Mouse (Mus musculus) urinary bladder, adult 18-20 months (tissue): Measurements from ENCODE around the gene Btbd17.

Source experiments
- DNase-seq, 2 experiments: peaks; one replicate each; pipeline ENCODE4 v3.0.0; 2022; ENCODE audit warnings: low spot score in 2 of 2, mixed read lengths in 2 of 2

Gene Btbd17

GRCm38 (mm10) chr11:114795848-114796322 is at the start of gene Btbd17:
Gene Btbd17, minus strand, starts transcription at chr11:114795945.
- no peak for DNase-seq

GRCm38 (mm10) chr11:114844464-114845220 is 48.9 kb upstream of the Btbd17 start:
- no peak for DNase-seq

GRCm38 (mm10) chr11:114843818-114844463 is 48.2 kb upstream of the Btbd17 start:
- DNase-seq = no peak

GRCm38 (mm10) chr11:114833166-114833565 is 37.4 kb upstream of the Btbd17 start:
- DNase-seq = no peak

- no peak for DNase-seq
Measured at GRCm38 (mm10) chr11:114830433-114830773, 34.7 kb upstream of the Btbd17 start.

GRCm38 (mm10) chr11:114829499-114830432 is 34.0 kb upstream of the Btbd17 start:
- peak; percentile 50 to 52 for DNase-seq

GRCm38 (mm10) chr11:114826686-114827085 is 30.9 kb upstream of the Btbd17 start:
- no peak for DNase-seq

GRCm38 (mm10) chr11:114823199-114823725 is 27.5 kb upstream of the Btbd17 start:
- DNase-seq = no peak

GRCm38 (mm10) chr11:114822727-114823126 is 27.0 kb upstream of the Btbd17 start:
- no peak for DNase-seq

- no peak for DNase-seq
Measured at GRCm38 (mm10) chr11:114821325-114821724, 25.6 kb upstream of the Btbd17 start.

- no peak for DNase-seq
Measured at GRCm38 (mm10) chr11:114820444-114820843, 24.7 kb upstream of the Btbd17 start.

GRCm38 (mm10) chr11:114819110-114819509 is 23.4 kb upstream of the Btbd17 start:
- DNase-seq = no peak

- no peak for DNase-seq
Measured at GRCm38 (mm10) chr11:114818185-114818584, 22.4 kb upstream of the Btbd17 start.

- no peak for DNase-seq
Measured at GRCm38 (mm10) chr11:114816934-114817333, 21.2 kb upstream of the Btbd17 start.

- DNase-seq = no peak
Measured at GRCm38 (mm10) chr11:114814873-114815592, 19.3 kb upstream of the Btbd17 start.

- peak; percentile 82 to 89 for DNase-seq
Measured at GRCm38 (mm10) chr11:114812731-114813240, 17.0 kb upstream of the Btbd17 start.

- no peak for DNase-seq
Measured at GRCm38 (mm10) chr11:114810344-114810743, 14.6 kb upstream of the Btbd17 start.

GRCm38 (mm10) chr11:114809371-114809770 is 13.6 kb upstream of the Btbd17 start:
- no peak for DNase-seq

GRCm38 (mm10) chr11:114807686-114808427 is 12.1 kb upstream of the Btbd17 start:
- no peak for DNase-seq

GRCm38 (mm10) chr11:114807025-114807424 is 11.3 kb upstream of the Btbd17 start:
- DNase-seq = no peak
